Mouse (Mus musculus) MEL (cell line): ENCODE results near the gene Il27.

ENCODE experiments used
- CTCF ChIP-seq, 3 experiments: IDR thresholded peaks in 2 of 3; conservative IDR thresholded peaks in 1 of 3; 2 replicates each; pipeline ENCODE4 v1.5.1; 2011 to 2012; ENCODE audit warnings: low read length in 3 of 3, low read depth in 2 of 3, mild to moderate bottlenecking in 2 of 3, improper control_type of control experiment in 1 of 3, inconsistent platforms in 1 of 3, mixed read lengths in 1 of 3, moderate library complexity in 1 of 3; ENCODE audit not compliant: control insufficient read depth in 1 of 3, insufficient read depth in 1 of 3, poor library complexity in 1 of 3, severe bottlenecking in 1 of 3
- ELF1 ChIP-seq: IDR thresholded peaks from 2 replicates; pipeline ENCODE4 v1.6.1; 2014; ENCODE audit warnings: low read depth, mild to moderate bottlenecking, inconsistent platforms, low read length, improper control_type of control experiment, moderate library complexity
- EP300 ChIP-seq, 2 experiments: IDR thresholded peaks; 2 replicates each; pipeline ENCODE4 v1.6.1; 2011; ENCODE audit warnings: improper control_type of control experiment in 2 of 2, low read length in 2 of 2, low read depth in 1 of 2, mild to moderate bottlenecking in 1 of 2
- MAFK ChIP-seq: IDR thresholded peaks from 2 replicates; pipeline ENCODE4 v1.6.1; 2011; ENCODE audit warnings: low read depth, mild to moderate bottlenecking, low read length, improper control_type of control experiment, borderline replicate concordance
- MEF2A ChIP-seq: IDR thresholded peaks from 2 replicates; pipeline ENCODE4 v1.6.1; 2014; ENCODE audit warnings: low read depth, mild to moderate bottlenecking, inconsistent platforms, low read length, improper control_type of control experiment; ENCODE audit not compliant: poor library complexity, insufficient replicate concordance, severe bottlenecking; ENCODE audit errors: extremely low read depth
- MXI1 ChIP-seq: IDR thresholded peaks from 2 replicates; pipeline ENCODE4 v1.6.1; 2011; ENCODE audit warnings: mild to moderate bottlenecking, low read depth, low read length, improper control_type of control experiment
- NRF1 ChIP-seq: IDR thresholded peaks from 2 replicates; pipeline ENCODE4 v1.6.1; 2014; ENCODE audit warnings: low read depth, mild to moderate bottlenecking, inconsistent platforms, low read length, improper control_type of control experiment, moderate library complexity; ENCODE audit not compliant: poor library complexity, insufficient read depth, severe bottlenecking
- POLR2A ChIP-seq, 2 experiments: IDR thresholded peaks; 2 replicates each; pipeline ENCODE4 v1.6.1; 2011 to 2012; ENCODE audit warnings: low read length in 2 of 2, mild to moderate bottlenecking in 2 of 2, control low read depth in 1 of 2, improper control_type of control experiment in 1 of 2, low read depth in 1 of 2, moderate library complexity in 1 of 2; ENCODE audit not compliant: control insufficient read depth in 1 of 2, insufficient read depth in 1 of 2, poor library complexity in 1 of 2
- RAD21 ChIP-seq: IDR thresholded peaks from 2 replicates; pipeline ENCODE4 v1.6.1; 2011; ENCODE audit warnings: mild to moderate bottlenecking, low read depth, low read length, improper control_type of control experiment

DNA sequence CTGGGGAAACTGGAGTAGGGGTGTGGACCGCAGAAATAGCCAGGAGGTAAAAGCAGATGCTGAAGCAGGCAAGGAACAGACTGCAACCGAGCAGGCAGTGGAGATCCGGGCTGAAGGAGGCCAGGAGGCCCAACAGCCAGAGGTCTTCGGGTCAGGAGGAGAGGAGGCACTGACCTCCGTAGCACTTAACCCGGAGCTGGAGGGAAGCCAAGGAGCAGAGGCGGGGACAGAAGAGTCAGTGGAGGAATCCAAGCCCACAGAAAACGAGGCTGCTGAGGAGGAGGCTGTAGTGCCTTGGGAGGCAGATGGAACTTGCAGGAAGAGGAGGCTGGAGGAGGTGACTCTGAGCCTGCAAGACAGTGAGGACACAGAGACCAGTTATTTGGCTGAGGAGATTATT lies 7.9 kb downstream of the Il27 start:
- no peak for TF ChIP-seq NRF1
- TF ChIP-seq CTCF (IDR thresholded peaks at IDR 0.05 in 2 of 3, conservative IDR thresholded peaks at IDR 0.05 in 1 of 3; ENCODE audit: control insufficient read depth in 1 of 3, insufficient read depth in 1 of 3, low read depth in 2 of 3, low read length in 3 of 3, poor library complexity in 1 of 3, severe bottlenecking in 1 of 3) = no peak
- no peak for TF ChIP-seq EP300 (IDR thresholded peaks at IDR 0.05; ENCODE audit: low read depth in 1 of 2, low read length in 2 of 2)
- TF ChIP-seq POLR2A (IDR thresholded peaks at IDR 0.05; ENCODE audit: control insufficient read depth in 1 of 2, insufficient read depth in 1 of 2, low read depth in 1 of 2, low read length in 2 of 2, poor library complexity in 1 of 2) = no peak
- no peak for TF ChIP-seq MEF2A
- no peak for TF ChIP-seq RAD21
- TF ChIP-seq MXI1 = no peak
- TF ChIP-seq ELF1 = no peak
- TF ChIP-seq MAFK = no peak
